Mouse (Mus musculus) liver, embryonic 11.5 days (tissue): ENCODE measurements around the gene Ccdc83. TPM values are rescaled to one million over a fixed set of nuclear protein-coding genes. Genes with fewer than 3 reads are reported as not detected.

Experiments used
- ATAC-seq: fragments of 200-750 bp; cut with Nextera tagmentation; replicated peaks from 2 replicates; pipeline ENCODE4 v1.8.0; 2017; ENCODE audit warnings: moderate number of reproducible peaks, mild to moderate bottlenecking, moderate TSS enrichment, moderate library complexity; ENCODE audit not compliant: low FRiP score
- DNase-seq: peaks from one replicate; pipeline ENCODE4 v3.0.0-alpha.2; 2017; ENCODE audit warnings: low spot score
- H3K27ac ChIP-seq: fragments of 300-500 bp; sonication (generic); 2 replicates; pipeline ENCODE4 v1.5.1; 2014; ENCODE audit warnings: mild to moderate bottlenecking, low read depth, low read length, control low read depth
- H3K27me3 ChIP-seq: fragments of 300-500 bp; sonication (generic); replicated peaks from 2 replicates; pipeline ENCODE4 v1.6.1; 2014; ENCODE audit warnings: low read length, mixed read lengths; ENCODE audit not compliant: control insufficient read depth, insufficient read depth
- H3K36me3 ChIP-seq: fragments of 300-500 bp; sonication (generic); 2 replicates; pipeline ENCODE4 v1.6.1; 2014; ENCODE audit warnings: mild to moderate bottlenecking, low read length, moderate library complexity, mixed read lengths; ENCODE audit not compliant: control insufficient read depth, insufficient read depth
- H3K4me1 ChIP-seq: fragments of 300-500 bp; sonication (generic); replicated peaks from 2 replicates; pipeline ENCODE4 v1.6.1; 2014; ENCODE audit warnings: low read length, mixed read lengths; ENCODE audit not compliant: control insufficient read depth, insufficient read depth
- H3K4me2 ChIP-seq: fragments of 300-500 bp; sonication (generic); 2 replicates; pipeline ENCODE4 v1.6.1; 2014; ENCODE audit warnings: mild to moderate bottlenecking, control low read depth, moderate library complexity
- H3K4me3 ChIP-seq: fragments of 300-500 bp; sonication (generic); 2 replicates; pipeline ENCODE4 v1.5.1; 2014; ENCODE audit warnings: low read depth, low read length, control low read depth
- H3K9ac ChIP-seq: fragments of 300-500 bp; sonication (generic); 2 replicates; pipeline ENCODE4 v1.6.1; 2014; ENCODE audit warnings: low read depth, low read length, control low read depth
- H3K9me3 ChIP-seq: fragments of 300-500 bp; sonication (generic); 2 replicates; pipeline ENCODE4 v1.6.1; 2016; ENCODE audit warnings: low read length, inconsistent platforms, mixed read lengths; ENCODE audit not compliant: control insufficient read depth
- WGBS: fragments of 180-500 bp; shearing (Covaris S2); extraction: QIAGEN DNeasy Blood & Tissue Kit; methylation state at CpG from one replicate; pipeline ENCODE4 v1.1.7; 2014; 5-methylcytosine and 5-hydroxymethylcytosine counted together
- polyA plus RNA-seq: library from polyadenylated mRNA; unstranded; fragments of >200 nt; fragmentation: Nextera tagmentation; extraction: Ambion mirVana; gene quantifications from 2 replicates; pipeline ENCODE4 v1.2.1, GENCODE M21; 2014

Gene Ccdc83
- polyA plus RNA-seq: not detected in 2 replicates

- peak within 1 kb of the TSS; percentile 32 for H3K4me3 ChIP-seq
- H3K27ac ChIP-seq: no peak within 1 kb of the TSS
- H3K9me3 ChIP-seq: no peaks in the 10 kb centered on the region
- no peaks in the 10 kb centered on the region for H3K36me3 ChIP-seq
- H3K4me2 ChIP-seq: peak within 1 kb of the TSS; percentile 63
- DNase-seq: peak; percentile 81
- H3K9ac ChIP-seq: peak within 1 kb of the TSS; percentile 46; the same call in 1 of the 2 replicates
- peak; percentile 76 for ATAC-seq
- 7% methylated on average over 28 of the region's 28 CpGs for WGBS
- no peaks in the 10 kb centered on the region for H3K27me3 ChIP-seq
- H3K4me1 ChIP-seq: peaks cover 2% of the 10 kb centered on the region; the same call in 1 of the 2 replicates
Observed at GRCm38 (mm10) chr7:90265289-90265970, at the start of gene Ccdc83. Ccdc83 (minus strand) TSS chr7:90265777.

- Histone ChIP-seq H3K4me1 (no peaks in the 10 kb centered on the region), H3K27me3 (no peaks in the 10 kb centered on the region), H3K4me2 (no peak overlapping the region), H3K4me3 (no peak overlapping the region), H3K9me3 (no peaks in the 10 kb centered on the region), H3K27ac (no peak overlapping the region), H3K36me3 (no peaks in the 10 kb centered on the region), H3K9ac (no peak overlapping the region)
- DNase-seq: no peak
- no peak for ATAC-seq
- WGBS: 37% methylated on average over 3 of the region's 3 CpGs
Observed at GRCm38 (mm10) chr7:90313421-90313820, 47.8 kb upstream of the Ccdc83 start.

GRCm38 (mm10) chr7:90312151-90312883 lies 46.7 kb upstream of the Ccdc83 start:
- Histone ChIP-seq H3K4me2 (no peak overlapping the region), H3K4me1 (no peaks in the 10 kb centered on the region), H3K9me3 (no peaks in the 10 kb centered on the region), H3K9ac (no peak overlapping the region), H3K27ac (no peak overlapping the region), H3K27me3 (no peaks in the 10 kb centered on the region), H3K4me3 (no peak overlapping the region), H3K36me3 (no peaks in the 10 kb centered on the region)
- 63% methylated on average over 7 of the region's 7 CpGs for WGBS
- no peak for ATAC-seq
- DNase-seq: no peak

- DNase-seq: no peak
- WGBS: 72% methylated on average over 6 of the region's 6 CpGs
Observed at GRCm38 (mm10) chr7:90308003-90308402, 42.4 kb upstream of the Ccdc83 start.

GRCm38 (mm10) chr7:90306968-90307367 lies 41.4 kb upstream of the Ccdc83 start:
- Histone ChIP-seq H3K9ac (no peak overlapping the region), H3K4me3 (no peak overlapping the region), H3K4me1 (peaks cover 5% of the 10 kb centered on the region; the same call in 1 of the 2 replicates), H3K4me2 (no peak overlapping the region), H3K9me3 (no peaks in the 10 kb centered on the region), H3K36me3 (no peaks in the 10 kb centered on the region), H3K27me3 (peaks cover 23% of the 10 kb centered on the region), H3K27ac (no peak overlapping the region)
- ATAC-seq: no peak
- no peak for DNase-seq
- WGBS: 91% methylated on average over 1 of the region's 1 CpGs

More at GRCm38 (mm10) chr7:90308003-90308402, 42.4 kb upstream of the Ccdc83 start:
- Histone ChIP-seq H3K9me3 (no peaks in the 10 kb centered on the region), H3K27me3 (peaks cover 13% of the 10 kb centered on the region), H3K9ac (no peak overlapping the region), H3K4me1 (no peaks in the 10 kb centered on the region), H3K36me3 (no peaks in the 10 kb centered on the region), H3K27ac (no peak overlapping the region), H3K4me3 (no peak overlapping the region), H3K4me2 (no peak overlapping the region)
- ATAC-seq: no peak

GRCm38 (mm10) chr7:90306079-90306478 lies 40.5 kb upstream of the Ccdc83 start:
- peaks cover 5% of the 10 kb centered on the region; the same call in 1 of the 2 replicates for H3K4me1 ChIP-seq
- no peaks in the 10 kb centered on the region for H3K9me3 ChIP-seq
- H3K27ac ChIP-seq: no peak overlapping the region
- H3K4me3 ChIP-seq: no peak overlapping the region
- ATAC-seq (no peak), DNase-seq (no peak)
- WGBS: 51% methylated on average over 3 of the region's 3 CpGs
- H3K9ac ChIP-seq: no peak overlapping the region
- H3K36me3 ChIP-seq: no peaks in the 10 kb centered on the region
- H3K27me3 ChIP-seq: peaks cover 24% of the 10 kb centered on the region
- no peak overlapping the region for H3K4me2 ChIP-seq

- no peak overlapping the region for H3K27ac ChIP-seq
- DNase-seq: no peak
Observed at GRCm38 (mm10) chr7:90302647-90303552, 37.3 kb upstream of the Ccdc83 start.

More at GRCm38 (mm10) chr7:90302647-90303552, 37.3 kb upstream of the Ccdc83 start:
- peaks cover 32% of the 10 kb centered on the region for H3K27me3 ChIP-seq
- peak; percentile 31 for ATAC-seq
- no peaks in the 10 kb centered on the region for H3K9me3 ChIP-seq
- H3K4me2 ChIP-seq: peak overlapping the region; percentile 75
- H3K9ac ChIP-seq: 0 out of 2 replicates have a peak overlapping the region, but pooled peaks have one; percentile 10
- H3K36me3 ChIP-seq: no peaks in the 10 kb centered on the region
- 3% methylated on average over 27 of the region's 27 CpGs for WGBS
- H3K4me1 ChIP-seq: peaks cover 5% of the 10 kb centered on the region; the same call in 1 of the 2 replicates
- H3K4me3 ChIP-seq: peak overlapping the region; percentile 58
